Mouse (Mus musculus): Measurements from ENCODE around the gene Nfic.
A peak's percentile ranks its signal among the peaks of the same experiment; 100 is the strongest.

Gene Nfic

DNA sequence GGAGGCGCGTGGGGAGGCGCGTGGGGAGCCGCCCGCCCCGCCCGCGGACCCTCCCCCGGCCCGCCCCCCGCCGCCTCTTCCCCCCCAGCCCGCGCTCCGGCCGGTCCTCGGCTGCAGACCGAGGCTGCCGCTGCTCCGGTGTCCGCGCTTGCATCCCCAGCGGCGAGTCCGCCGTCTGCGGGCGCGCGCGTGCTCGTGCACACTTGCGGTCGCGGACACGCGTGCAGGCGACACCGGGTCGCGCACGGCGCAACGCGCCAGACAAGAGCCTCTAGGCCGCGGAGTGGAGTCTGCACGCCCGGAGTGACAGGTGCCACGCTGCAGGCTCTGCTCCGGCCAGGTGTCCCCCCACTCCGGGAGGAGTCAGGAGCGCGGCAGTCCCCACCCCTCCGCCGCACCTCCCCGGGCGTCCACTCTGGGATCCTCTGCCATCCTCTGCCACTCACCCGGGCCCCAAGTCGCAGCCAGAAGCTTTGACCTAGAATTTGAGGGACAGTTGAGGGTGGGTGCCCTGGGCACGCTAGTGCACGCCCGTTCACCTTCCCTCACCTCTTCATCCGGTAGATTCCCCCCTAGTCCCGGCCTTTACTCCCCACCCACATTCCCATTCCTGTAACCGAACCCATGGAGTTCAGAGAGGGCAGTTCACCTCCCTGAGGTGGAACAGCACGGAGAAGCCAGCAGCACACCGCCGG is 24.5 kb downstream of the Nfic start:
- DNase-seq (ENCODE audit: low read depth, low spot score), result peak; percentile 39

DNA sequence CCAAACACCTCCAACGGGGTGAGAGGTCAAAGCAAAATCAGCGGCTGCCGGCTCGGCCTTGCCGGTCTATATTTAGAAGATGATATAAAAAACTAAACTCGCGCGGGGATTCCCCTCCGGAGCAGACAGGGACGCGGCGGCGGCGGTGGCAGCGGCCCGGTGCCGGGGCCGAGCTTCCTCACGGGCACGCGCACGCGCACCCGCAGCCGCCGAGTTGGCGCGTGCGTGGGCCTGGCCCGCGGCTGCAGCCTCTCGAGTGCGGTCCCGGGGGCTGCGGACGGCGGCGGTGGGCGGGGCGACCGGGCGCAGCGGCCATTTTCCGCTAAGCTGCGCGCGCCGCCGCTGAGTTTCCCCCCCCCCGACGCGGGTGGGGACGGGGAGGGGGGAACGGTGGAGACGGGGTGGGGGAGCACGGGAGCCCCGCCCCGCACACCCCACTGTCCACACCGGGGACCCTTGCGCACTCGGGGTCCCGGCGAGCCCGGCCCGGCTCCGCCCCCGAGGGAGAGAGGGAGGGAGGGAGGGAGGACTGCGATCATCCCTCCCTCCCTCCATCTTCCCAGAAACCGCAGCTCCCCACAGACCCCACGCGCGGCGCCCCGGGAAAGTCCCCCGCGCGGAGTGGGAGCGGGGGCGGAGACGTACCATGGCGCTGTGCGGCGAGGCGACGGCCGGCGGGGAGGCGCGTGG is 25.1 kb downstream of the Nfic start:
- peak; percentile 47 for DNase-seq (ENCODE audit: low read depth, low spot score)

DNA sequence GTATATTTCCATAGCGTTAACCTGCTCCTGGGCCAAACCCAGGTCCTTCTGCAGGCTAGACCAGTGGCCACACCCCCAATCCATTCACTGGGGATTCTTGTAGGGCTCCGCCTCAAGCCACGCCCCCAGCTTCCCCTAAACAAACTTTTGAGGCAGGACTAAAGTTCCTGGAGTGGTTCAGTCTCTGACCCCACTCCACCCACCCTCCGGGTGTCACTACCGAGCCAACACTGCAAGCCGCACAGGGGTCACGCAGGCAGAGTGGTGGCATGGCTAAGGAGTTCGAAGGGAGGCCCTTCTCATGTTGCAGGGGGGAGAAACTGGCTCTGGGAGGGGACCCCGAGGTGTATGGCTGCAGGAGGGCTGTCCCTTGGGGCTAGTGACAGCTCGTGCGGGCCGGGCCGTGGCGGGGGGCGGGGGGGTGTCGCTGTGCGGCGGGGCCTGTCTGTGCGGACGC is 25.8 kb downstream of the Nfic start:
- peak; percentile 98 for DNase-seq (ENCODE audit: low read depth, low spot score)

DNA sequence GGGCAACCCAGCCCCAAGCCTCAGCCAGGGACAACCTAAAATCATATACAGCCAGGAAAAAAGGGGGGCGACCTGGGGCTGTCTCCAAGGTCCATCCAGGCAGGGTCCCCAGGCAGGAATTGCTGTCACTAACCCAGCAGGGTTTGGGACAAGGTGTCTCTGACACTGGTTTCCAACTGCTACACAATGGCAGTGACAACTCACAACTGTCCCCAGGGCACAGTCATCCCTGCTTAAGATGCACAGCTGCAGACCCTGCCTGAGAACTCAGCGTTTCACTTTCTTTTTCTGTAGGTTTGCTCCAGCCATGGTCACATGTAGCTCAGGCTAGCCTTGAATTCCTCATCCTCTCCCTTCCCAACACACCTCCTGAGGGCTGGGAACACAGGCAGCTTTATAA is 26.3 kb downstream of the Nfic start:
- DNase-seq (ENCODE audit: low read depth, low spot score), result no peak

DNA sequence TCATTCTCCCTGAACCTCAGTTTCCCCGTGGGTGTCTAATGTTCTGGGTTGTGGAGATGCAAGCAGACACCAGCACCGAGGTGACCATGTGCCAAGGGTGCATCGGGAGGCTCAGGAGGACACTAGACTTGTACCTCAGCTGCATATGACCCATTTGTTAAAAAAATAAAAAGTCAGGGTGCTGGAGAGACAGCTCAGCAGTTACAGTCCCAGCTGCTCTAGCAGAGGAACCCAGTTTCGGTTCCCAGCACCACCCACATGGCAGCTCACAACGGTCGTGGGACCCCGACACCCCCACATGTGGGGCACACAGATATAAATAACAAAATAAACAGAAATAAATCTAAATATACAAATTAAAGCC is 26.9 kb downstream of the Nfic start:
- DNase-seq (ENCODE audit: low read depth, low spot score), result no peak

DNA sequence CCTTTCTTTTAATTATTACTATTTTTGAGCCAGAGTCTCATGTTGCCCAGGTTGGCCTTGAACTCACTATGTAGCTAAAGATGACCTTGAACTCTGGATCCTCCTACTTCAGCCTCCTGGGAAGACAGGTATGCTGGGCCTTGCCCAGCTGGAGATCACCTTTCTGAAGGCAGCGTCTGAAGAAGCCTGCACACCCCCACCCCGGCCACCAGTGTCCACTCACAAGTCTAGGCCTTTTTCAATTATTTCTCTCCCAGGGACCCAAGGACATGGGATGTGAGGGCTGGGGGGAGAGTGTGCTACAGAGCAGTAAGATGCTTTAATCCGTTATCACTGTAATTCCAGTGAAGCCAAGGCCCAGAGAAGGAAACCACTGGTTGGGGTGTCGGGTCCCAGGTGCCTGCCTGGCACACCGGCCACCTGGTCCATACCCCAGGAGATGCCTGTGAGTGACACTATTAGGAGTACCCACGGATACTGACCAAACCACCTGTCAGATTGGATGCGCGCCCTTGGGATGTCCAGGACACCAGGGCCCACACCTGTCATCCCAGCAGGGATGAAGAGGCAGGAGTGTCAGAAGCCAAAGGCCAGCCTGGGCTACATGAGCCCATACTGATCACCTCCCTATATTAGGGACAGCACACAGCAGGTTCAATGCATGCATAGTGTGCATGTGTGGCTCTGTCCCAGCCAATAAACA is 27.5 kb downstream of the Nfic start:
- DNase-seq (ENCODE audit: low read depth, low spot score), result no peak

DNA sequence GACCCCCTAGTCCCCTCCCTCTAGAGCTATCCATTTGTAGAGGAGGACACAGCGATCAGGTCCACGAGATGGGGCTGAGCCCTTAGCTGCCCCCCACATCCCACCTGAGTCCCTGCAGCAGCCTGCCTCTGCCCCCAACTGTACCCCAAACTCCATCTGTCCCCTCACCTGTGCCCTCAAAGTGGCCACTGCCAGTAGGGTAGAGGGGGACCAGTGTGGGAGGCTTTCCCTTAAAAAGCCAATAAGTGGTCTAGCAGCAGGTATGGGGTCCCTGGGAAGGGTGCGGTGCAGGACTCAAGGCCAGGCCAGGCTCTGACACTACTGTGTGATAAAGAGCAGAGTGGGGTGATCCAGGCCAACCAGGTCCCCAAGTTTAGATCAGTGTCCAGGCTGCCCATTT is 28.1 kb downstream of the Nfic start:
- no peak for DNase-seq (ENCODE audit: low read depth, low spot score)

DNA sequence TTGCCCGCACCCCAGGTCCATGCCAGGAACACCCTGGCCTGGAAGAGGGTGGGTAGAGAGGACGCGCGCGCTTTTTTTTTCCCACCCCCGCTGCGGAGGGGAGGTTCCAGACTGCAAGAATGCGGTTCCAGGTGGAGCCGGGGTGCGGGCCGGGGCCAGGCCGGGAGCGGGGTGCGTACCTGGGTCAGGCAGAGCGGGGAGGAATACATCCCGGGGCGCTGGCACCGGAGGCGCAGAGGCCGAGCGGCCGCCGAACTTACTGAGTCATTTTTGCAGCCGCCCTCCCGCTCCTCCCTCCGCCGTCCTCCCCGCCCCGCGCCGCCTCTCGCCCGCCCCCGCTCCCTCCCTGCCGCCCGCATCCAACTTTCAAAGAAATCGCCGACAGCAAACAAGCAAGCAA is 28.5 kb downstream of the Nfic start:
- DNase-seq (ENCODE audit: low read depth, low spot score), result no peak

DNA sequence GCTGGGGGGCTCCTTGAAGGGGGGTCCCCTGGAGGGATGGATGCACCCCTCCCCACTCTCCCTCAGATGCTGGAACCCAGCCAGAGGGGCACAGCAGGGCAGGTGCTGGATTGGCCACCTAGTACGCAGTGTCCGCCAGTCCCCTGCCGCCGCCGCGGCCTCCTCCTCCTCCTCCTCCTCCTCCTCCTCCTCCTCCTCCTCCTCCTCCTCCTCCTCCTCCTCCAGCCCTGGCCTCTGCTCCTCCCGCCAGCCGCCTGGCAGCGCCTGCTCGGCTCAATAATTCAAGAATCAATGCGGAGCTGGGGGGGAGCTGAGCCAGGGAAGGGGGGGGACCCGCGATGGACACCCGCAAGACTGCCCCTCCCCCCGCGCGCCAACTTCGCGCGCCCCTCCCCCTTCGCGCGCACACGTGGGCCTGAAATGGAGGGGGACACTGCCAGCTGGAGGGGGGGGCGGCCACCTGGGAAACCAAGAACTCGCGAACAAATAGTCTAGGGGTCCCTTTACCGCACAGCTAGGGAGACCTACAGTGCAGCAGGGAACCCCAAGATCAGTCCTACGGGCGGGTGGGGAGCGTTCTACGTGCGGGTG is 29.3 kb downstream of the Nfic start:
- DNase-seq (ENCODE audit: low read depth, low spot score), result no peak

DNA sequence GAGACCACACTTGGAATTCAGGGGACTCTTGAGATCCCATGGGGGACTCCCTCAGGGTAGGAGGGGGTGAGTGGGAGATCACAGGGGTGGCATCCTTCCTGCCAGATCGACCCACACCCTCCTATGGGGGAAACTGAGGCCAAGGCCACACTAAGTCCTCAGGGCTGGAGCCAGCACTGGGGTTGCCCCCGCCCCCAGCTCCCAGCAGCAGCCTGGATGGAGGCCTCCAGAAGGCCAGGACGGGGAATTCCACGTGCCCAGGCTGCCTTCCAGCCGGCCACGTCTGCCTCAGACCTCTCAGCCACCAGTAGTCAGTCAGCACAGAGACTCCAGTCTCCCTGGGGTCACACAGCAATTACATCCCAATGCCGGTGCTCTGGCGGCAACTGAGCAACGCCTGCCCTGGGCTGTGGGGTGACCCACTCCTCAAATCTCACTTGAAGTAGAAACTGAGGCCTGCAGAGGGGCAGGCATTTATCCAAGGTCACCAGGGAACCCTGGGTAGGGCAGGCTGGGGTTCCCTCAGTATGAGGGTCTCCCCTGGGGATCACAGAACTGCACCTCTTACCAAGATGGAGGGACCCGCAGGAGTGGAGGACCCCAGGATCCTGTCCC is 30.1 kb downstream of the Nfic start:
- DNase-seq (ENCODE audit: low read depth, low spot score), result no peak

DNA sequence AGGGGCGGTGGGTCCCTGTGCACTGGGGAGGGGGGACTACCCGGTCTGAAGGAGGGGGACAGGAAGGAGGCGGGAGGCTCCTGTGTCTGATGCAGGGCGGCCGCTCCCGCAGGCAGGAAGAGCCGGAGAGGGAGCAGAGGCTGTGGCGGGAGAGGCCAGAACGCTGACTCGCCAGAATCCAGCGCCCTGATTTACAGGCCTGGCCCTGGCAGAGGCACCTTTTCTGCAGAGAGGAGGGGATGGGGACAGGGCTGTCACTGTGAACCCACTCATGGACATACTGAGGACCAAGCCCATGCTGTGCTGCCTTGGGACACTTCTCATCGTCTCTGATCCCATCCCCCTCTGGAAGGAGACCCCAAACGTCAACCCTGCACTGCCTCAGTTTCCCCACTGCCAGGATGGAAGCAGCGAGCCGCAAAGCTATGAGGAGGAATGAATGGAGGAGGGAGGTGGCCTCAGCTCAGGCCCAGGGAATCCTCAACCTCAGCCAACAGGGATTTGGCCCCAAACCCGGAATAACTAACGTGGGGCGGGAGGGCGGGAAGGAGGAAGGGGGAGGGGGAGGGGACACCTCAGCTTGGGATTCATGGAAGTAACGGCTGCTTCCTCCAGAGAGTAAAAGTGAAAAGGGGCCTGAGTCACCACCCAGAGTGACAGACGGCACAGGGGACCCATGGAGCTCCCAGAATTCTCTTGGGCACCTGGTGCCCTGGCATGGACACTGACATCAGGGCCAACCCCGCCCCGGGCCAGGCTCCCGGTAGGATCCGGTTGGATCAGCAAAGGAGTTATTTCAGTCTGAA is 31.0 kb downstream of the Nfic start:
- DNase-seq (ENCODE audit: low read depth, low spot score), result no peak

DNA sequence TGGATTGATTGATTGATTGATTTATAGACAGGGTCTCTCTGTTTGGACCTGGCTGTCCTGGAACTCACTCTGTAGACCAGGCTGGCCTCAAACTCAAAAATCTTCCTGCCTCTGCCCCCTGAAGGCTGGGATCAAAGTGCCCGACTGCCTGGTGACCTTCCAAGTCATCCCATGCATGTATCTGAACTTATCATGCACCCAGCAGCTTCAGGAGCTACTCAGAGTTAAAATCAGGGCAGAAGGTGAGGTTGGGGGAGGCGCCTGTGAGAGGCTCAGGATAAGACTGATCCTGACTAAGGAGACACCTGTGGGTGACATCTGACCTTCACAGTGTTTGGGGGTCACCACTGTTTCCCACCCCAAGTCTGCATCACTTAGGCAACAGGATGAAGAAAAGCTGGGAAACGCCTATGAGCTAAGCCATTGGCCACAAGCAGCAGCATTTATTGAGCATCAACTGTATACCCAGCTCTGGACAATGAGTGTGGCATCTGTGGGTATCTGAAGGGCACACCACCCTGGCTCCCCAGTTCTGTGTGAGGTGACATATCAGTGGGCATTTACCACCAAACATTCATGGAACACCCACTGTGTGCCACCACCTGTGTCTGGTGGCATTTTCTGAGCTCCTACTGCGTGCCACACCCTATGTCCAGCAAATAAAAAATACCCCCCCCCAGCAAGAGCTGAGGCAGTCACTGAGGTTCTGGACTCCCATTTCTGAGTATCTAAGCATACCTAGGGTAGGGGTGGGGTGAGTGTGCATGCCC is 31.8 kb downstream of the Nfic start:
- no peak for DNase-seq (ENCODE audit: low read depth, low spot score)

DNA sequence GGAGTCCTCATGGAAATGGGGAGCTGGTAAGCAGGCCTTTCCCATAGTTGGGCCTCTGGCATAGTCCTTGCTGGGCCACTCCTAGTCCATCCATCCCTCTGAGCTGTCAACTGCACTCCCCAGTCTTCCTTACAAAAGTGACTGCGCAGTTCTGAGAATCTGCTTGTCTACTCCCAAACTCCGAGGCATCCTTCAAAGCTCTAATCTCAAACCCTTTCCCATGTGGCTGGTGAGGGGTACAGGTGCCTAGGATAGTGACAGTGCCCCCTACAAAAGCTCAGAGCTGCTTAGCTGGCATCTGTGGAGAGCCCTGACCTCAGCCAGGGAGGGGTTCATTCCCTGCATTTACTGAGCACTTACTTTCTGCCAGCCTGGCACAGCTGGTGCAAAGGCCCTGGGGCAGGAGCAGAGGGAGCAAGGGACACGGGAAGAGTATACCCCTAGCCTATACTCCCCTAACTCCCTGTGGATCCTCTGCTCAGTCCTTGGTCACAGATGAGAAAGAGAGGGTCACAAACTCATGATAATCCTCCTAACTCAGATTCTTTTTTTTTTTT is 32.7 kb downstream of the Nfic start:
- DNase-seq (ENCODE audit: low read depth, low spot score), result no peak

DNA sequence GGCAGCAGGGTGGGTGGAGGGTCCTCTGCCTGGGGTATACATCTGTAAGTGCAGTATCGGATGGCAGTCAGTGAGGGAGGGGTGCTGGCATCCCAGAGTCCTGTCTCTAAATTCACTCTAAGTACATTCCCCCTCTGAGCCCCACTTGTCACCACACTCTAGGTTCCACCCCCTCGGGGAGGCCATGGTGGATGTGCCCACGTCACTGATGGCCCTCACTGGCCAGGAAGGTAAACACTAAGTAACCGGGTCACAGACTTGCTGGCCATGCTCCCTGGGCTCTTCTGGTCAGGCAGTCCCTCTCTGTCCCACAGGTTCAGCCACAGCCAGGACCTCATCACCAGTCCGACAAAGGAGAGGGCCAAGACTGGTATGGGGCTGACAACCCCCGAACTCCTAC is 33.2 kb downstream of the Nfic start:
- DNase-seq (ENCODE audit: low read depth, low spot score), result no peak

DNA sequence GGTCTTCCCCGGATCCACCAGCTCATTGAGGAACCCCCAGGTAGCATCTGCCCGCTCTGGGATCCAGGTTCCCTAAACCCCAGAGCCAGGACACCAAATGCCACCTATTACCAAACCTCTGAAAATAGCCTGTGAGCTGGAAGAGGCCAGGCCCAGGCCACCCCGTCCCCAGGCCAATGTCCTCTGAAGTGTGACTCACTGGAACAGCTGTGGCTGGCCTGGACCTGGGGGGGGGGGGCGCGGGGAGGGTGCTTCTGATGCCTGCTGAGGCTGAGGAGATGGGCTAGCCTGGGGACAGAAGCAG is 33.7 kb downstream of the Nfic start:
- no peak for DNase-seq (ENCODE audit: low read depth, low spot score)

DNA sequence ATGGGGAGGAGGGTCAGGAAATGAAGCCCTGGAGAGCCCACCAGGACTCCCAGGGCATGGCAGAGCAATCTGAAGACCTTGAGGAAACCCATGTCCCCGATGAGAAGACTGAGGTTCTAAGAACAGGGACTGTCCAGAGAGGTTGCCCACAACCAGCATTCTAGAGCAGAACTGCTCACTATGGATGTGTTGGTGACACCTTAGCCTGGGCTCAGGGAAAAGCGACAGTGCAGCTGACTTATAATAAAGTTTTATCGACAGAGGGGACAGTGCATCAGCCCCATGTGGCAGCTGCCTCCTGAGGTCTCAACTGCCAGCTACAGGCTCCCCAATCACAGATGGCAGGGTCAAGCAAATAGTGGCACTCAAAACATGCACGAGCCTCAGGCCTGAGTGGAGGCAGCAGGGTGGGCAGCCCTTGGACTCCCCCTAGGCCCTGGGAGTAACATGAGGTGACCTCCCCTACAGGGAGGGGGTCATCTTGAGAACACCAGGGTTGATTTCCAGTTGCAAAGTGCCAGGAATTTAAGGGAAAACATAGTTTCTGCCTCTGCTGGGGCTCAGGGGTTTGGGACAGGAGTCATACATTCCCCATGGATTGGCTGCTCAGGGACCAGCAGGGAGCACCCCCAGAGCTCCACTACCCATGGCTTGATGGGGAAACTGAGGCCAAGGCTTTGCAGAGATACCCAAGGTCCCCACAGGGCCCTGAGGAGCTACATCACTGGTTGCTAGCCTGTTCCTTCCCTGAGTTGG is 34.2 kb downstream of the Nfic start:
- DNase-seq (ENCODE audit: low read depth, low spot score), result no peak

DNA sequence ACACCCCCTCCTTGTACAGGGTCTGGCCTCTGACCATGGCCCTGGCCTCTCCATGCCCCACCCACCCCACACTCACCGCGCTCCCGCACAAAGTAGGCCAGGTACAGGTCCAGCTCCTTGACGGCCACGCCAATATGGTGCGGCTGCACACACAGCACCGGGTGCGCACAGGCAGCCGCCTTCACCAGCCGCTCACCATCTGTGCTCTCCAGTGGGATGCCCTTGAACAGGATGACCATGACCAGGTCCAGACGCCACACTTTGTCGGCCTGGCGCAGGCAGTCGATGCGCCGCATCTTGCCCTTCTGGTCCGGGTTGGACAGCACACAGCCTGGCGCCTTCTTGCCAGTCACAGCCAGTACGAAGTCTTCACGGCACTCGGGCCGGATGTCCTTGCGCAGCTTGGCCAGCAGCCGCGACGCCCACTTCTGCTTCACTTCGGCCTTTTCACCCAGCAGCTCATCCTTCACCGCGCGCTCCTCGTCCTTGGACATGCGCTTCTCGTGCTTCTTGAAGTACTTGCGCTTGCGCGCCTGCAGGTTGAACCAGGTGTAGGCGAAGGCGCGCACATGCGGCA is 35.2 kb downstream of the Nfic start:
- peak; percentile 64 for DNase-seq (ENCODE audit: low read depth, low spot score)

DNA sequence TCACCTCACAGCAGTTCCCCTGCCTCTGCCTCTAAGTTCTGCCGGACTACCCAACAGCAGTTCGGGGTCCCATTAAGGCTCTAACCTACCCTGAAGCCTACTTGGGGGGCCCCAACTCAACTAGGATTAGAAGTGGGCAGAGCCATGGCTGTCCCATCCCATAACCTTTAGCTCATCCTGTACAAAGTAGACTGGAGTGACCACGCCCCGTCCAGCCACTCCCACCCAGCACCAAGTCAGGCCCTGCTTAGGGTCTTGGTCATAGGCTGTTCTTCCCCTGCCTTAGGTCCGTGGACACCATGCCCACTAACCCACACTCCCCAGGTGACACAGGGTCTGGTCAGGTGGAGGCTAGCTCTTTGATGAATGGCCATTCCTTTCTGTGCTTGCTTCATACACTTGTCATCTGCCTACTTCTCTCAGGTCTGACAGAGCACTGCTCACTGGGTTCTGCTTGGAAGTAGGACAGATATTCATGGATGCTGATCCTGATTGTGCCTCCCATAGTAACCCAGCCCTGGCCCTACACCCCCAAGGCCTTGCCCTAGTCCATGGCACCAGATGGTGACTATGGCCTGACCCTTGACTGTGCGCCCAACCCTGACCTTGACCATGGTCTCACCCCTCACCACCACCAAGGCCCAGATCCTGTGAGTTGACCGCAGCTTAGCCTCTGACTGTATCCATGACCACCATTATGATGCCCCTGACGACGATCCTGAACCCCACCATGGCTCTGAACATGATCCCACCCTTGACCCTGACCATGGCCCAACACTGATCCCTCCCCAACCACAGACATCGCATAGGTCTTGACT is 36.1 kb downstream of the Nfic start:
- no peak for DNase-seq (ENCODE audit: low read depth, low spot score)
